Comparison of ENCODE assay signal across 9 mouse cellular contexts in the genomic region with DNA sequence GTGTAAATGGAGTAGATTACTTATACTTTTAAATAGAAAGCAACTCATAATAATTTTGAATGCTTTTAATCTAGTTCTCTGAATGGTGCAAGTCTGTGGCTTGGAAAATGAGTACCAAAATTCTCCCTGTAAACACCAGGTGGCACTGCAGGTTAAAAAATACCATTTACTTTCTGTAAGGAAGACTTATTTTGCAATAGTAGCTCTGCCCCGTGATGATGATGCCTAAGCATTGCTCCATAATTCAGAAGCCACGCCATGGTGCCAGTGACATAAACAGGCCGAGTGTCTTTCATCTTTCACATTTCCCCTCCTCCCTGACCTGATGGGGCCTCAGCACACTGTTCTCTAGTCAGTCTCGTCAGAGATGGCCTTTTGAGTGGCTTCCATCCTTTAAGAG. TPM values are rescaled to one million over a fixed set of nuclear protein-coding genes. Genes with fewer than 3 reads are reported as not detected.
DNase-seq lines count a peak whose midpoint lies in the region; TF ChIP-seq lines count a peak whose summit lies in the region.
"Had no signal": no experiment of that assay in that cellular context is flagged by ENCODE, and none has a peak within 500 bp of the region (broad histone marks: within the 10 kb centered on the region; RNA-seq: fewer than 3 reads in every experiment).

No protein-coding gene starts in this region.

- peak; percentile 51 for DNase-seq in gastrocnemius, adult 2 months
- no peak for DNase-seq in gastrocnemius, postnatal 14 days
- DNase-seq in right cerebral cortex, postnatal 10 days (ENCODE audit: low spot score in 2 of 2): peak; percentile 39 to 49
- DNase-seq in right cerebral cortex, postnatal 4 days: no peak
- DNase-seq in embryo, embryonic 11 days: peak; percentile 54
- DNase-seq in kidney, postnatal 36 days: peak; percentile 42 to 50
- peak; percentile 58 for DNase-seq in skeletal muscle tissue, adult 2 months (ENCODE audit: low read depth, low spot score)
- no peak for DNase-seq in ovary, postnatal 10 days (ENCODE audit: low spot score)

- TF ChIP-seq CTCF in gastrocnemius, adult 2 months (IDR thresholded peaks at IDR 0.05): peak; percentile 70

- intact Hi-C loops in gastrocnemius, adult 2 months (cut with DNase I): loop anchor here (1.0 to 5.0 kb wide), 2 partner anchors 32 to 634 kb away; no protein-coding TSS in a partner anchor
- intact Hi-C loops in gastrocnemius, postnatal 14 days (cut with DNase I; ENCODE audit: low total_unique reads): loop anchor here (10.0 kb wide), 1 partner anchor 636 kb away; no protein-coding TSS in a partner anchor

- H3K27ac ChIP-seq in gastrocnemius, adult 2 months: peak overlapping the region; percentile 39
- H3K27ac ChIP-seq: stomach, embryonic 15.5 days had no signal

- no peak overlapping the region for H3K4me3 ChIP-seq in gastrocnemius, adult 2 months
- H3K4me3 ChIP-seq: stomach, embryonic 15.5 days had no signal

RNA-seq across cellular contexts. Expression of a gene that starts 21.6 kb away (rescaled TPM):
- 10 to 100 TPM; 20.9 to 22.7 TPM for total RNA-seq in gastrocnemius, adult 2 months (2021)
- total RNA-seq in gastrocnemius, postnatal 14 days (2021): 10 to 100 TPM; 17.6 to 18.7 TPM

Comparison
In these comparisons a context has a peak if more than half of its experiments do, and no peak if none do; other contexts are left out.
1. DNase-seq: peak in gastrocnemius, adult 2 months (single experiment), right cerebral cortex, postnatal 10 days (2 of 2), embryo, embryonic 11 days (single experiment), kidney, postnatal 36 days (2 of 2) and skeletal muscle tissue, adult 2 months (single experiment); none in gastrocnemius, postnatal 14 days (single experiment), right cerebral cortex, postnatal 4 days (single experiment) and ovary, postnatal 10 days (single experiment).